Mouse (Mus musculus): ENCODE results near the gene Ppp1r1c. TPM values are rescaled to one million over a fixed set of nuclear protein-coding genes. Genes with fewer than 3 reads are reported as not detected.

Ppp1r1c gene
- total RNA-seq (2023): not detected

DNA sequence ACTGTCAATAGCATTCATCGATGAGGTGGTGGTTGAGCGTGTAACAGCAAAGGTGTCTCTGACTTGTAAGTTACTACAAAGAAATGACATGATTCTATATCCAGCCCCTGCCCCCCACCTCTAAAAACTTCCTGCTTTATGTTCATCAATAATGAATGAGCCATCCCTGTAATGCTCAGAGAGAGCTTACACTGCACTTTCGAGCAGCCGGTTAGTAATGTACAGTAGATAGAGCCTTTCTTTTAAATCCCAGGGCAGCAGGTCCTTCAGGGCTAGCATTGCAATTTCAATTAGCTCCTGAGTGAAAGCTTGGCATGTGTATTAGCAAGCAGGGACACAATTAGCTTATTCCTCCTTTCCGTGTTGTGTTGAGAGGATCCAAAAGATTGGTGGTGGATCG, at the start of gene Ppp1r1c:
Gene Ppp1r1c (plus strand): TSS at position 206 of the 400 bp plus-strand sequence.

Other genes with a start within 250 kb of the Ppp1r1c start
- 10 to 100 TPM; 26.6 to 27.2 TPM for gene Itprid2, start 72.4 kb upstream of the Ppp1r1c start, total RNA-seq (2023)

Data from T-cell, adult 66 days (primary cell).